Mouse (Mus musculus) limb, embryonic 12.5 days (tissue): ENCODE results near the gene Cnot11. TPM values are rescaled to one million over a fixed set of nuclear protein-coding genes. Genes with fewer than 3 reads are reported as not detected.

Experiments
- ATAC-seq: fragments of 200-750 bp; cut with Nextera tagmentation; 2 replicates; pipeline ENCODE4 v1.8.0; 2017; ENCODE audit warnings: low read depth, moderate TSS enrichment; ENCODE audit not compliant: insufficient number of reproducible peaks, insufficient read depth, low FRiP score, low TSS enrichment
- H3K27ac ChIP-seq: fragments of 300-500 bp; sonication (generic); 2 replicates; pipeline ENCODE4 v1.5.1; 2016; ENCODE audit warnings: mild to moderate bottlenecking, moderate library complexity
- H3K27me3 ChIP-seq: fragments of 300-500 bp; sonication (generic); 2 replicates; pipeline ENCODE4 v1.6.1; 2016; ENCODE audit warnings: mild to moderate bottlenecking, moderate library complexity
- H3K36me3 ChIP-seq: fragments of 300-500 bp; sonication (generic); 2 replicates; pipeline ENCODE4 v1.6.1; 2016; ENCODE audit warnings: mild to moderate bottlenecking, moderate library complexity
- H3K4me1 ChIP-seq: fragments of 300-500 bp; sonication (generic); replicated peaks from 2 replicates; pipeline ENCODE4 v1.6.1; 2016
- H3K4me2 ChIP-seq: fragments of 300-500 bp; sonication (generic); 2 replicates; pipeline ENCODE4 v1.6.1; 2016; ENCODE audit warnings: mild to moderate bottlenecking, moderate library complexity
- H3K4me3 ChIP-seq: fragments of 300-500 bp; sonication (generic); replicated peaks from 2 replicates; pipeline ENCODE4 v1.5.1; 2016; ENCODE audit warnings: mild to moderate bottlenecking
- H3K9ac ChIP-seq: fragments of 300-500 bp; sonication (generic); replicated peaks from 2 replicates; pipeline ENCODE4 v1.6.1; 2016; ENCODE audit warnings: mild to moderate bottlenecking, moderate library complexity
- H3K9me3 ChIP-seq: fragments of 300-500 bp; sonication (generic); 2 replicates; pipeline ENCODE4 v1.6.1; 2016; ENCODE audit warnings: mild to moderate bottlenecking, moderate library complexity
- WGBS: fragments of 180-500 bp; shearing (Covaris S2); methylation state at CpG from one replicate; pipeline ENCODE4 v1.1.7; 2016; 5-methylcytosine and 5-hydroxymethylcytosine counted together
- polyA plus RNA-seq: library from polyadenylated mRNA; unstranded; fragments of >200 nt; fragmentation: Nextera tagmentation; extraction: Ambion mirVana; gene quantifications from 2 replicates; pipeline ENCODE4 v1.2.1, GENCODE M21; 2016

The Cnot11 gene
- polyA plus RNA-seq = 31.9 and 35.5 TPM in 2 replicates

DNA sequence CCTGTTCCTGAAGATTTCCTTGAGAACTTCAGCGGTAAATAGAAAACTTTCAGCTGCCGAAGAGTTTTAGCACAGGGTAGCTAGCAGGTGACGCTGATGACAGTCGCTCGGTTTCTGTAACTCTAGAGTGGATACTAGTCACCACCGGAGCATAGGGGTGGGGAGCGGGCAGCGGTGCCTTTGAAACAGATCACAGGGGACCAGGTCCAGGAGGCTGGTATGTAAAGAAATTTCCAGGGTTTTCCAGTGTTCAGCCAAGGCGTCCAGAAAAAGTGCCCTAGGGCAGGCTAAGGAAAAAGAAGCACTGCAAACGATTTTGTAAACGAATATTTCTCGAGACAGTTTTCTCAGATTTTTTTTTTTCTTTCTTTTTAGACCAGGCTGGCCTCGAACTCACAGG, at the start of gene Cnot11:
TSS of gene Cnot11 (plus strand) at position 162 of the 400 bp plus-strand sequence.
- H3K27ac ChIP-seq = peak within 1 kb of the TSS; percentile 93
- 30% methylated on average over 13 of the region's 13 CpGs for WGBS

GRCm38 (mm10) chr1:39487370-39487769, 47.4 kb upstream of the Cnot11 start:
- Histone ChIP-seq H3K9me3 (no peaks in the 10 kb centered on the region), H3K4me3 (no peak overlapping the region), H3K4me1 (no peaks in the 10 kb centered on the region; the same call in 1 of the 2 replicates), H3K36me3 (no peaks in the 10 kb centered on the region), H3K27ac (no peak overlapping the region), H3K4me2 (no peak overlapping the region), H3K27me3 (no peaks in the 10 kb centered on the region), H3K9ac (no peak overlapping the region)
- no peak for ATAC-seq
- 79% methylated on average over 3 of the region's 3 CpGs for WGBS

More for the DNA sequence above, at the start of gene Cnot11:
- ATAC-seq = no peak
- Histone ChIP-seq H3K4me1 (peaks cover 16% of the 10 kb centered on the region), H3K9me3 (0 out of 2 replicates have a peak, but pooled peaks cover under 1% of the 10 kb centered on the region), H3K4me3 (peak within 1 kb of the TSS; percentile 98), H3K36me3 (peaks cover 24% of the 10 kb centered on the region), H3K4me2 (peak within 1 kb of the TSS; percentile 82), H3K27me3 (no peaks in the 10 kb centered on the region), H3K9ac (peak within 1 kb of the TSS; percentile 91)

DNA sequence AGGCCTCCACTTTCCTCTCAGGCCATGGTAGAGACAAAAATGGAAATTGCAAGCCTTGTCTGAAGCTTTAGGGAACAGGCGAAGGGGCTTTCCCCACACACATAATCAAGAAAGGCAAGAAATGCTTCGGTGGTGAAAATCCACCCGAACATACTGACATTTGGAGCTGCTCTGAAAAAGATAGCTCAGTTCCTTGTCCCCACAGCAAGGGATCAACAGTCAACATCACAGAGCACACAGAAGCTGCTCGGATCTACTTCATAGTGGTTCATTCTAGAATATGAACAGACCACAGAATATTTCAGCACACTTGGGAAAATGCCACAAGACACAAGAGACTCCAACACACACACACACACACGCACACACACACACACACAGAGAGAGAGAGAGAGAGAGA, 41.6 kb upstream of the Cnot11 start:
- WGBS = 95% methylated on average over 5 of the region's 5 CpGs
- no peak for ATAC-seq
- Histone ChIP-seq H3K27ac (no peak overlapping the region), H3K9ac (no peak overlapping the region), H3K9me3 (peaks cover 9% of the 10 kb centered on the region; the same call in 1 of the 2 replicates), H3K27me3 (no peaks in the 10 kb centered on the region), H3K4me2 (no peak overlapping the region), H3K4me1 (no peaks in the 10 kb centered on the region), H3K36me3 (no peaks in the 10 kb centered on the region), H3K4me3 (no peak overlapping the region)

- H3K9me3 ChIP-seq = peaks cover 9% of the 10 kb centered on the region; the same call in 1 of the 2 replicates
- no peak for ATAC-seq
- no peaks in the 10 kb centered on the region for H3K27me3 ChIP-seq
- no peak overlapping the region for H3K9ac ChIP-seq
- no peaks in the 10 kb centered on the region for H3K4me1 ChIP-seq
- H3K27ac ChIP-seq = no peak overlapping the region
- no peak overlapping the region for H3K4me2 ChIP-seq
- H3K36me3 ChIP-seq = no peaks in the 10 kb centered on the region
- H3K4me3 ChIP-seq = no peak overlapping the region
- 84% methylated on average over 3 of the region's 3 CpGs for WGBS
These were observed 41.1 kb upstream of the Cnot11 start for GRCm38 (mm10) chr1:39493664-39494063.

DNA sequence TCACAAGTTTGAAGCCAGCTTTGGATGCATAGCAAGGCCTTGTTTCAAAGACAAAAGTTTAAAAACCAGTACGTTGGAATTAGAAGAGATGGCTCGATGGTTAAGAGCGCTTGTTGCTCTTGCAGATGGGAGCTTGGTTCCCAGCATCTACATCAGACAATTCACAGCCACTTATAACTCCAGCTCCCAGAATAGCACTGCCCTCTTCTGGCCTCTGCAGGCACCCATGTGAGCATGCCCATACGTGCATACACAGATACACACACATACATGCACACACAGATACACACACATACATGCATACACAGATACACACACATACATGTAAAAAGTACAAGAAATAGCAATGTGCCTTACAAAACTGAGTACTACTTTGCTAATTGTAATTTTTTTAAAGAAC, 37.8 kb upstream of the Cnot11 start:
- ATAC-seq = no peak
- Histone ChIP-seq H3K4me1 (no peaks in the 10 kb centered on the region), H3K36me3 (no peaks in the 10 kb centered on the region), H3K27ac (no peak overlapping the region), H3K27me3 (no peaks in the 10 kb centered on the region), H3K9ac (no peak overlapping the region), H3K4me3 (no peak overlapping the region), H3K4me2 (no peak overlapping the region), H3K9me3 (peaks cover 9% of the 10 kb centered on the region; the same call in 1 of the 2 replicates)
- 95% methylated on average over 4 of the region's 4 CpGs for WGBS

DNA sequence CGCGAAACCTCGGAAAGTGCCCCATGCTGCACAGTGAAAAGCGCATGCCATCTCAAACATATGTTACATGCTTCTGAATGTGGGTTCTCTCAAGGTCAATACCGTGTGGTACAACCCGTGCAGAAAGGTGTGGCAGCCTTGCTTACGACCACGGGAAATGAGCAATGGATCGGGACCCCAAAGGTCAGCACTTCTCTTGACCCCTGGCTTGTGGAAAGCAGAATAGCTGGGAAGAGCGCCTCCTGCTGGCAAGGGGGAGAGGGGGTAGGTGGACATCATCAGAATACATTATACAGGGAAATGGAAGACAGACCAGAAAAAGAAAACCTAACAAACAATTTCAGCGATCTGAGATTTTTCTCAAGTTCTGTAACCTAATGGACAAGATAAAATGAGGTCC, 37.0 kb upstream of the Cnot11 start:
- Histone ChIP-seq H3K9ac (no peak overlapping the region), H3K9me3 (peaks cover 9% of the 10 kb centered on the region; the same call in 1 of the 2 replicates), H3K36me3 (no peaks in the 10 kb centered on the region), H3K4me2 (no peak overlapping the region), H3K27me3 (no peaks in the 10 kb centered on the region), H3K27ac (no peak overlapping the region), H3K4me1 (no peaks in the 10 kb centered on the region), H3K4me3 (no peak overlapping the region)
- 89% methylated on average over 11 of the region's 11 CpGs for WGBS
- no peak for ATAC-seq

GRCm38 (mm10) chr1:39499485-39499941, 35.3 kb upstream of the Cnot11 start:
- H3K4me1 ChIP-seq = no peaks in the 10 kb centered on the region
- no peak for ATAC-seq
- H3K36me3 ChIP-seq = no peaks in the 10 kb centered on the region
- H3K27me3 ChIP-seq = no peaks in the 10 kb centered on the region
- H3K27ac ChIP-seq = no peak overlapping the region
- 87% methylated on average over 2 of the region's 2 CpGs for WGBS
- no peak overlapping the region for H3K9ac ChIP-seq
- H3K4me2 ChIP-seq = no peak overlapping the region
- H3K4me3 ChIP-seq = no peak overlapping the region
- H3K9me3 ChIP-seq = peaks cover 9% of the 10 kb centered on the region; the same call in 1 of the 2 replicates

- H3K4me1 ChIP-seq = no peaks in the 10 kb centered on the region
- H3K9ac ChIP-seq = no peak overlapping the region
- H3K4me3 ChIP-seq = no peak overlapping the region
- 86% methylated on average over 17 of the region's 17 CpGs for WGBS
- H3K27me3 ChIP-seq = no peaks in the 10 kb centered on the region
- no peak overlapping the region for H3K27ac ChIP-seq
- H3K4me2 ChIP-seq = no peak overlapping the region
- H3K9me3 ChIP-seq = no peaks in the 10 kb centered on the region
- ATAC-seq = no peak
- H3K36me3 ChIP-seq = no peaks in the 10 kb centered on the region
These were observed 31.8 kb upstream of the Cnot11 start for GRCm38 (mm10) chr1:39502817-39503633.

DNA sequence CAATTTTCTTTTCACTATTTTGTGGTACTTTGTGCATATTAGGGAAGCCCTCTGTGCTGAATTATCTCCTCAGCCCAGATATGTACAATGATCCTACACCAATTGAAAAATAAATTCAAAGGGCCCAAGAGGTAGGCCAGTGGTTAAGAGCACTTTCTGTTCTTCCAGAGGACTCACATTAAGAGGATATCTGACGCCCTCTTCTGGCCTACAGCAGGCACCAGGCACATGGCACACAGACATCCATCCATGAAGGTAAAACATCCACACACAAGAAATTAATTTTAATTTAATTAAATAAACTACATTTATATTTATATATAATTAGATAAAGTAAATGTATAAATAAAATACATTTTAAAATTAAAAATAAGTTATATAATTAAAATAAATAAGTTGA, 30.5 kb upstream of the Cnot11 start:
- Histone ChIP-seq H3K4me2 (no peak overlapping the region), H3K9ac (no peak overlapping the region), H3K4me3 (no peak overlapping the region), H3K9me3 (no peaks in the 10 kb centered on the region), H3K36me3 (no peaks in the 10 kb centered on the region), H3K27me3 (no peaks in the 10 kb centered on the region), H3K4me1 (no peaks in the 10 kb centered on the region), H3K27ac (no peak overlapping the region)
- 19% methylated on average over 1 of the region's 1 CpGs for WGBS
- no peak for ATAC-seq

GRCm38 (mm10) chr1:39505600-39505999, 29.2 kb upstream of the Cnot11 start:
- H3K4me3 ChIP-seq = no peak overlapping the region
- WGBS = 70% methylated on average over 9 of the region's 9 CpGs
- H3K4me1 ChIP-seq = no peaks in the 10 kb centered on the region
- no peak overlapping the region for H3K9ac ChIP-seq
- no peak for ATAC-seq
- H3K36me3 ChIP-seq = no peaks in the 10 kb centered on the region
- H3K9me3 ChIP-seq = no peaks in the 10 kb centered on the region
- H3K4me2 ChIP-seq = no peak overlapping the region
- H3K27me3 ChIP-seq = no peaks in the 10 kb centered on the region
- no peak overlapping the region for H3K27ac ChIP-seq

DNA sequence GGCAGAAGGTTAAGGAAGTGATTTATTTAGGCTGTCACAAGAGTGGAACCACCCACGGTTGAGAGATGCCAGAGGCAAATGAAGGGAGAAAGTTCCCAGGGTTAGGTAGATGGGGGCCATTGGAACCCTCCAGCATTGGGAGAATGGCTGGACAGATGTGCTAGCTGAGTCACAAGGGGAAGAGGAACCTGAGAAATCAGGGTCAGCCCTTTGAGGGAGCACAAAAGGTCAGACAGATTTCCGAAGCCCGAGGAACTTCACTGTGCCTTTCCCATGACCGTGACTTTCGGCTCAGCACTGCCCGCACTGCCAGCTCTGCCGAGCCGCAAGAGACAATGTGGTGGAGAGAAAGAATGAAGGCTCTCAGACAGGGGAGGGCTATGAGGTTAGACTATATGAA, 23.0 kb upstream of the Cnot11 start:
- Histone ChIP-seq H3K4me1 (peaks cover 6% of the 10 kb centered on the region; the same call in 1 of the 2 replicates), H3K4me3 (no peak overlapping the region), H3K9me3 (no peaks in the 10 kb centered on the region), H3K27me3 (no peaks in the 10 kb centered on the region), H3K9ac (no peak overlapping the region), H3K4me2 (no peak overlapping the region), H3K36me3 (no peaks in the 10 kb centered on the region), H3K27ac (no peak overlapping the region)
- ATAC-seq = no peak
- 69% methylated on average over 8 of the region's 8 CpGs for WGBS
